Mouse (Mus musculus): ENCODE measurements around the gene Sox2.

The Sox2 gene

GRCm38 (mm10) chr3:34658241-34658965 is 8.2 kb downstream of the Sox2 start:
- ATAC-seq (ENCODE audit: insufficient number of reproducible peaks, low FRiP score, low TSS enrichment) = no peak

GRCm38 (mm10) chr3:34658966-34659535 is 8.8 kb downstream of the Sox2 start:
- no peak for ATAC-seq (ENCODE audit: insufficient number of reproducible peaks, low FRiP score, low TSS enrichment)

DNA sequence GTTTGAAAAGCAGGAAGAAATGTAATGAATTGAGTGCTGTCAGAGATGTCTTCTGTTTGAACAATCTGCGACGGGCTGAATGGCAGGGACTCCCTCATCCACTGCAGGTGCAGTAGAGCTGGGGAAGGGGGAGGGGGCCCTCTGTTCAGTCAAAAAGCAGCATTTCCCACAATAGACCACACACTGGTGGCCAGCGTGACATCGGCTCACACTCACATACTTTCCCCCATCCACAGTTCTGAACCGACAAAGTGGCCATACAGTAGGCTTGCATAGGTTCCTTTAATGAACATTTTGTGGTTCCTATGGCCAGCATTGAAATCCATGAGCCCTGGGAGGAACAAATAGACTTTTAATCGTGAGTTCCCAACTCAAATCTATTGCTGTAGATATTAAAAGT is 9.7 kb downstream of the Sox2 start:
- ATAC-seq (ENCODE audit: insufficient number of reproducible peaks, low FRiP score, low TSS enrichment) = no peak

GRCm38 (mm10) chr3:34660542-34661290 is 10.5 kb downstream of the Sox2 start:
- no peak for ATAC-seq (ENCODE audit: insufficient number of reproducible peaks, low FRiP score, low TSS enrichment)

GRCm38 (mm10) chr3:34661341-34662007 is 11.3 kb downstream of the Sox2 start:
- ATAC-seq (ENCODE audit: insufficient number of reproducible peaks, low FRiP score, low TSS enrichment) = no peak

DNA sequence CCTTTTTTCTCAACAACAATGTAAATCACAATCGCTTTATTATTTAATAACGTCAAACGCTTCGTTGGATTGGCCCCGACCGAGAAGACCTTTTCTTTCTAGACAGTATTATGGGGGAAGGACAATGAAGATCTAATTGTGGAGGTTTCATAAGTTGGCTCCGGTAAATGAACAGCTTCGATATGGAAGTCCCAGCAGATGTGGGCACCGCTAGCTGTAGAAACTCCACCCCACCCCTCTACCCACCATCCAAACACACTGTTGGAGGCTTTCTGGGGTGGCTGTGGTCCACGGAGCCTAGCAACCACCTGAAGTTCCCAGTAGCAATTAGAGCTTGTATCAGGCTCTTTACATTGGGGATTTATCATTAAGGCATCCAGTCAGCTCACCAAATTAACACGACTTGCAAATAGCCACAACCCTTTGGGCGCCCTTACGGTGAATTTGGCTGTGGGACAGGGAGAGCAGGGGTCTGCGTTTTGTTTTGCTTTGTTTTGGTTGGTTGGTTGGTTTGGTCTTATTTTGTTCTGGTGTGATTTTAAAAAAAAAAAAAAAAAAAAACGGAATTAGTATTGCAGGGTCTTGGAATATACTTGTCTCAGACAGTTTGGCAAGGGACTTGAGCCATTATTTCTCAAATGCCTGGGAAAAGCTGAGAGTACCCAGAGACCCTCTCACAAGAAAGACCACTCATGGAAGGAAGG is 12.0 kb downstream of the Sox2 start:
- no peak for ATAC-seq (ENCODE audit: insufficient number of reproducible peaks, low FRiP score, low TSS enrichment)

DNA sequence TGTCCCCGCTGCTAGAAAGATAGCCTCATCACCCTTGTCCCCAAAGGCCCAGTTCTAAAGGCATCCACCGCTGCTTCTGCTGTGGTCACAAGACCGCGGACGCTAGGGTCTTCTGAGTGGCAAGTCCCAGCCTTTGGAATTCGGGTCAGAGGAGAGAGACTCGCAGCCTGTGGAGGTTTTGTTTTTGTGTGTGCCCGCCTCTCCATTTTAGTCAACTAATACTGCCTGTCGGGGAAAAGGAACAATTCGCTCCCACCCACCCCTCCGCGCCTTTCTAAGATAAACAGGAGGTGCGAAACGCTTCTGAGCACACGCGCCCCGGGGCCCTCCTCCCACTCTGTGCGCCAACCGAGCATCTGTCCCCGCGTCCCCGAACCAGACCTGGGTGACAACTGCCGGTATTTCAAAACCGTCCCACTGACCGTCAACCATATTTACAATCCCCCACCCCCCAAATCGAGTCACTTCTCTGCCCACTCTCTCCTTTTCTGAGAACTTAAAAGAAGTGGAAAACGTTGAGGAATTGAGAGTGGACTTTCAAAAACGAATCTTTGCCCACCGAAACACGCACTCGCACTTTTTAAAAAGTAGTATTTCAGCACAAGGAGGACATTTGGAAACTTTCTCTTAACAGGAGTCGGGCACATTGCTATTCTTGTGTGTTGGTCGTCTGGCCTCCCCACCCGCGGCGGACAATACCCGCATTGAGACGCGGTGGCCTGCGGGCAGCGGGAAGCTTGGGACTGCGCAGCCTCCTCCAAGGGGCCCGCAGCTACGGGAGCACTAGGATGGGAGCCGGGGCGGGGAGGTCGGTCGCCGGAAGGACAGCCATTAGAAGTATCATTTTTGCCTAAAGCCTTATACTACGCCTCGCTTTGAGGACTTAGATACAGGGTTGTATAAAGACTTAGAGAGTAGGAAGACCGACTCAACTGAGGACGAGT is 12.8 kb downstream of the Sox2 start:
- no peak for ATAC-seq (ENCODE audit: insufficient number of reproducible peaks, low FRiP score, low TSS enrichment)

GRCm38 (mm10) chr3:34663701-34664635 is 13.8 kb downstream of the Sox2 start:
- no peak for ATAC-seq (ENCODE audit: insufficient number of reproducible peaks, low FRiP score, low TSS enrichment)

DNA sequence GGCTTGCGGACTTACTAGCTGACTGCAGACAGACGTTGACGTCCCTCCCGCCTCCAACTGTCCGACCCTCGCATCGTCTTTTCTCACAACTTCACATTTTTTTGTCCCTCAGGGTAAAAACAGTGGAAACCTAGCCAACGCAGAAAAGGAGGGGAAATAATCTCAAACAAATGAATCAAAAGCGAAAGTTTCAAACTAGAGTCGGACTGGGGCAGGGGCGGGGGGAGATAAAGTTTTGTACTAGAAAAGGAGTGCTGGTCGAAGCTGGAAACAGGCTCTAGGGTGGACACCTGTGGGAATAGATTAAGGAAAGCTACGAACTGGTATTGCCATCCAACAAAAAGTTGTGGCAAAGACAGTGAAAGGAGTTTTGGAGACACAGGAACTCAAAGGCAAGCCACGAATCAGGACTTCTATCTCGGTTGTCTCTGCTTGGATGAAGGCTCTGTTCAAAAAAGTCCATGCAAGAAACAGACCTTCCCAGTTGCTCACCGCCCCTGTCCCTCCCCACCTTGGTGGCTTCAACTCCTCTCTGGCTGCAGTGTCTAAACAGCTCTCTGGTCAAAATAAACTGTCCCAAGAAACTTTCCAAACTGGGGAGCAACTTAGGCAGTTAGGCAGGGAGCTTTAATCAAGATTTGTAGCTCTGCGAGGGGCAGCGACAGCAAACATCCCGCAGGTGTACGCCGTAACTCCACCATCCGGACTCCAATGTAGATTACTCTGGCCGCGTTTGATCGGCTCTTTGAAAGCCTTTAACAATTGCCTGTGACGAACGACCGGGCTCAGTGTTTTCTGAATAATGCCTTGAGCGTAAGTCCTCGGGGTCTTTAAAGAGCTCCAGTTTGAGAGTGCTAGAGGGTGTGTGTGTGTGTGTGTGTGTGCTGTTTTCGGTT is 14.7 kb downstream of the Sox2 start:
- no peak for ATAC-seq (ENCODE audit: insufficient number of reproducible peaks, low FRiP score, low TSS enrichment)

- no peak for ATAC-seq (ENCODE audit: insufficient number of reproducible peaks, low FRiP score, low TSS enrichment)
Observed at GRCm38 (mm10) chr3:34665751-34666665, 15.8 kb downstream of the Sox2 start.

GRCm38 (mm10) chr3:34667180-34667579 is 17.0 kb downstream of the Sox2 start:
- no peak for ATAC-seq (ENCODE audit: insufficient number of reproducible peaks, low FRiP score, low TSS enrichment)

GRCm38 (mm10) chr3:34667881-34668817 is 17.9 kb downstream of the Sox2 start:
- no peak for ATAC-seq (ENCODE audit: insufficient number of reproducible peaks, low FRiP score, low TSS enrichment)

DNA sequence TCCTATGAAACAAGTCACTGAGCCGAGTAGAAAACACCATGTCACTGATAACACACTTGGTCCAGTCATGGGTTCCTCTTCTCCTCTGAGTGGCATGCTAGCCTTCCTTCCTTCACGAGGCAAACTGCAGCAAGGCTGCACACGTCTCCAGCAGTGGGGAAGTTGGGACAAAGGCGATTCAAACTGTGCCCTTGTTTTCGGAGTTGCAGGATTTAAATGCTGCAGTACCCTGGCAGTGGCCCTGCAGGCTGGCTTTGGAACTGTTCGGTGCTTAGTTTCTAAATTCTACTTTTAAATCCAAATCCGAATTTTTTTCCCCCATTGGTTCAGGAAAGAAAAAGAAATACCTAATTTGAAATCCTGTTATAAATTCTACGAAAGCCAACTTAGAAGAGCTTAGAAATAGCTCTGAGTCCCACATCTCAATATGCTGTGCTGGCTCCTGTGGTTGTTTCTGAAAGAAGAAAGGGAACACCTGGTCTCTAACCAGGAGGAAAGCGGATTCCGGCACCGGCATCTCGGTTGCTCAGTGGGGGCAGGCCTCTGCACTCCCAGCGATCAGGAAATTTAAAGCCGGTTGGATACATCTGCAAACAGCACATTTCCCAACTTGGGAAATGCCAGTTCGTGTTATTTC is 20.9 kb downstream of the Sox2 start:
- ATAC-seq (ENCODE audit: insufficient number of reproducible peaks, low FRiP score, low TSS enrichment) = no peak

- ATAC-seq (ENCODE audit: insufficient number of reproducible peaks, low FRiP score, low TSS enrichment) = no peak
Observed at GRCm38 (mm10) chr3:34678840-34679239, 28.6 kb downstream of the Sox2 start.

- no peak for ATAC-seq (ENCODE audit: insufficient number of reproducible peaks, low FRiP score, low TSS enrichment)
Observed at GRCm38 (mm10) chr3:34679439-34679838, 29.2 kb downstream of the Sox2 start.

Measured in cerebellum, adult (tissue).